ENCODE assay signal across 8 mouse cellular contexts in the genomic region with DNA sequence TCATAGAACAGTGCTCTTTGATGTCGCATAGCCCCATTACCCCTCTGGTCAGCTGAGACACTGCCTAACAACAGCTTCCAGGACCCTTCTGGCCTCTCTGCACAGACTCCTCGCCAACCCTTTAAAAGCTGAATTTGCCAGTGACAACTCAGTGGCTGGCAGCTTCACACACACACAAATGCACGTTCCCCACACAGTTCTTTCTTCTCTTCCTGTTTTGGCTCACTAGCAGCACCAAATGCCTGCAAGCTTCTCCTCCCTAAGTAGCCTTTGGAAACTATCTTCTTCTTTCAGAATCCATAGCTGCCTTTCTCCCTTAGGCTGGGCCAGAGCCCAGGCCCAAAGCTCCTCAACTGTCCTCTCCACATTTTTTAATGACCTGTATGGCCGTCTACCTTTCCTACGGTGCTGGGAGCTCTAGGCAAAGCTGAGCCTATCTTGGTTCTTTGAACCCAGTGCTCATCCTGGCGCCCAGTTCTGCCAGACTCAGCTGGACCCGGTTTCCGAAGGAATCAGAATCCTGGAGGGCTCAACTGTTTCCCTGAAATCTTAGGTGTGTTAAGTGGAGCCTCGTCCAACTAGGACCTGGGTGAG. TPM values are rescaled to one million over a fixed set of nuclear protein-coding genes. Genes with fewer than 3 reads are reported as not detected.
DNase-seq lines count a peak whose midpoint lies in the region; ATAC-seq and TF ChIP-seq lines count a peak whose summit lies in the region.

No protein-coding gene starts in this region.

- DNase-seq in ES-E14 (ENCODE audit: low read depth, low spot score) = no peak
- DNase-seq in midbrain, embryonic 11.5 days (ENCODE audit: low spot score, missing footprints) = peak; percentile 91
- no peak for DNase-seq in Muller cell, postnatal 12 days (ENCODE audit: inconsistent ontology term)
- no peak for DNase-seq in thymus, postnatal 0 days (ENCODE audit: low spot score)

- 5% methylated on average over 9 of the region's 9 CpGs for WGBS in intestine, embryonic 15.5 days
- 9% methylated on average over 9 of the region's 9 CpGs for WGBS in intestine, postnatal 0 days
- 5% methylated on average over 9 of the region's 9 CpGs for WGBS in forebrain, embryonic 13.5 days
- 6% methylated on average over 9 of the region's 9 CpGs for WGBS in midbrain, embryonic 11.5 days

- no peaks in the 10 kb centered on the region for H3K9me3 ChIP-seq in intestine, embryonic 15.5 days
- H3K9me3 ChIP-seq in intestine, postnatal 0 days (ENCODE audit: control insufficient read depth) = no peaks in the 10 kb centered on the region
- no peaks in the 10 kb centered on the region for H3K9me3 ChIP-seq in ES-E14 (ENCODE audit: control insufficient read depth, insufficient read depth, low read depth, low read length)
- H3K9me3 ChIP-seq in forebrain, embryonic 13.5 days (replicated peaks) = no peaks in the 10 kb centered on the region
- H3K9me3 ChIP-seq in midbrain, embryonic 11.5 days (ENCODE audit: control insufficient read depth, low read length) = no peaks in the 10 kb centered on the region

- no peak for ATAC-seq in intestine, embryonic 15.5 days
- ATAC-seq in intestine, postnatal 0 days = no peak
- no peak for ATAC-seq in forebrain, embryonic 13.5 days
- no peak for ATAC-seq in midbrain, embryonic 11.5 days (ENCODE audit: low FRiP score)
- no peak for ATAC-seq in megakaryocyte, adult 5-6 weeks (ENCODE audit: poor library complexity, severe bottlenecking)

- TF ChIP-seq CTCF in intestine, postnatal 0 days (IDR thresholded peaks at IDR 0.05; ENCODE audit: low read depth) = no peak

- no peaks in the 10 kb centered on the region for H3K36me3 ChIP-seq in intestine, embryonic 15.5 days
- no peaks in the 10 kb centered on the region for H3K36me3 ChIP-seq in intestine, postnatal 0 days (ENCODE audit: control insufficient read depth, insufficient read depth)
- no peaks in the 10 kb centered on the region for H3K36me3 ChIP-seq in ES-E14 (ENCODE audit: control insufficient read depth, insufficient read depth, low read length, poor library complexity, severe bottlenecking)
- no peaks in the 10 kb centered on the region for H3K36me3 ChIP-seq in forebrain, embryonic 13.5 days (ENCODE audit: poor library complexity, severe bottlenecking)
- H3K36me3 ChIP-seq in midbrain, embryonic 11.5 days (ENCODE audit: control insufficient read depth, insufficient read depth, low read length) = no peaks in the 10 kb centered on the region

- H3K27me3 ChIP-seq in intestine, embryonic 15.5 days (replicated peaks) = peaks cover 86% of the 10 kb centered on the region
- peaks cover 79% of the 10 kb centered on the region for H3K27me3 ChIP-seq in intestine, postnatal 0 days (replicated peaks; ENCODE audit: control insufficient read depth, insufficient read depth, low read length)
- peaks cover 83% of the 10 kb centered on the region for H3K27me3 ChIP-seq in forebrain, embryonic 13.5 days
- peaks cover 64% of the 10 kb centered on the region for H3K27me3 ChIP-seq in midbrain, embryonic 11.5 days (ENCODE audit: control insufficient read depth, insufficient read depth, low read length)

- H3K4me2 ChIP-seq in intestine, embryonic 15.5 days (replicated peaks) = peak overlapping the region; percentile 92
- no peak overlapping the region for H3K4me2 ChIP-seq in intestine, postnatal 0 days (replicated peaks; ENCODE audit: low read depth)
- peak overlapping the region; percentile 86 for H3K4me2 ChIP-seq in forebrain, embryonic 13.5 days
- peak overlapping the region; percentile 89 for H3K4me2 ChIP-seq in midbrain, embryonic 11.5 days

- H3K4me3 ChIP-seq in intestine, embryonic 15.5 days (replicated peaks) = 0 out of 2 replicates have a peak overlapping the region, but pooled peaks have one; percentile 52
- H3K4me3 ChIP-seq in intestine, postnatal 0 days (ENCODE audit: low read depth, low read length) = no peak overlapping the region; the same call in 1 of the 2 replicates
- H3K4me3 ChIP-seq in ES-E14 (ENCODE audit: insufficient read depth in 1 of 2, low read depth in 1 of 2, low read length in 2 of 2, poor library complexity in 1 of 2, severe bottlenecking in 1 of 2) = peak overlapping the region; percentile 67 to 79; a peak in 3 of 4 replicates
- peak overlapping the region; percentile 64 for H3K4me3 ChIP-seq in forebrain, embryonic 13.5 days
- H3K4me3 ChIP-seq in midbrain, embryonic 11.5 days (ENCODE audit: low read depth, low read length) = peak overlapping the region; percentile 64; the same call in 1 of the 2 replicates

- no peak overlapping the region for H3K27ac ChIP-seq in intestine, embryonic 15.5 days
- H3K27ac ChIP-seq in intestine, postnatal 0 days (ENCODE audit: low read depth, low read length) = no peak overlapping the region
- no peak overlapping the region for H3K27ac ChIP-seq in ES-E14 (ENCODE audit: insufficient read depth, low read depth, low read length, poor library complexity, severe bottlenecking)
- no peak overlapping the region for H3K27ac ChIP-seq in forebrain, embryonic 13.5 days
- no peak overlapping the region for H3K27ac ChIP-seq in midbrain, embryonic 11.5 days (ENCODE audit: low read depth, low read length)

- in situ Hi-C loops in ES-E14 (cut with MboI; ENCODE audit: low sequenced_read_pairs in 2 of 2, unreplicated experiment in 2 of 2) = no loop called here

- H3K4me1 ChIP-seq in intestine, embryonic 15.5 days (replicated peaks) = peaks cover 18% of the 10 kb centered on the region
- H3K4me1 ChIP-seq in intestine, postnatal 0 days (replicated peaks; ENCODE audit: control insufficient read depth, insufficient read depth, low read length) = no peaks in the 10 kb centered on the region
- H3K4me1 ChIP-seq in ES-E14 (ENCODE audit: control insufficient read depth in 2 of 2, insufficient read depth in 2 of 2, low read length in 2 of 2, poor library complexity in 1 of 2) = peaks cover 0 to 5% of the 10 kb centered on the region in 2 experiments; a peak in 1 of 4 replicates
- peaks cover 34% of the 10 kb centered on the region for H3K4me1 ChIP-seq in forebrain, embryonic 13.5 days
- peaks cover 18% of the 10 kb centered on the region for H3K4me1 ChIP-seq in midbrain, embryonic 11.5 days (ENCODE audit: control insufficient read depth, insufficient read depth, low read length)

- no peak overlapping the region for H3K9ac ChIP-seq in intestine, embryonic 15.5 days
- no peak overlapping the region for H3K9ac ChIP-seq in intestine, postnatal 0 days (ENCODE audit: low read depth, low read length)
- H3K9ac ChIP-seq in ES-E14 (ENCODE audit: insufficient read depth, low read depth, low read length, poor library complexity, severe bottlenecking) = peak overlapping the region; percentile 70; the same call in 1 of the 2 replicates
- H3K9ac ChIP-seq in forebrain, embryonic 13.5 days = 0 out of 2 replicates have a peak overlapping the region, but pooled peaks have one; percentile 74
- no peak overlapping the region for H3K9ac ChIP-seq in midbrain, embryonic 11.5 days (ENCODE audit: low read length)

TF ChIP-seq in ES-E14, 5 proteins besides CTCF, POLR2A, EP300 and RAD21:
- TF ChIP-seq ZNF384 (IDR thresholded peaks at IDR 0.05; ENCODE audit: low read depth, low read length) = no peak
- TF ChIP-seq HCFC1 (IDR thresholded peaks at IDR 0.05; ENCODE audit: borderline replicate concordance, insufficient read depth, low read length) = no peak
- TF ChIP-seq ZC3H11A (IDR thresholded peaks at IDR 0.05; ENCODE audit: borderline replicate concordance, low read depth, low read length) = no peak
- TF ChIP-seq CHD2 (IDR thresholded peaks at IDR 0.05; ENCODE audit: low read depth, low read length) = no peak
- no peak for TF ChIP-seq MAFK (IDR thresholded peaks at IDR 0.05; ENCODE audit: insufficient read depth, low read depth, low read length)

RNA-seq across cellular contexts. Expression of gene Grid1, which starts 1.4 kb away (rescaled TPM):
- polyA plus RNA-seq in intestine, embryonic 15.5 days (2015; fragmentation: Nextera tagmentation; extraction: Ambion mirVana) = 0.33 and 0.41 TPM in 2 replicates
- polyA plus RNA-seq in intestine, postnatal 0 days (2015; fragmentation: Nextera tagmentation; extraction: Ambion mirVana) = 0.12 TPM in 2 replicates
- total RNA-seq in ES-E14 (2012; rRNA removed) = 0.26 and 0.54 TPM in 2 replicates
- polyA plus RNA-seq in forebrain, embryonic 13.5 days (2015; fragmentation: Nextera tagmentation; extraction: Ambion mirVana) = 1.2 and 1.7 TPM in 2 replicates
- polyA plus RNA-seq in midbrain, embryonic 11.5 days (2014; fragmentation: Nextera tagmentation; extraction: Ambion mirVana) = 0.55 and 0.61 TPM in 2 replicates
- total RNA-seq in megakaryocyte, adult 5-6 weeks (2015) = not detected in 2 replicates
- not detected in 2 replicates for total RNA-seq in megakaryocyte, adult 5-6 weeks (2017)
- polyA plus RNA-seq in thymus, postnatal 0 days (2015; fragmentation: Nextera tagmentation; extraction: Ambion mirVana) = 0.05 and 0.08 TPM in 2 replicates

Comparison
In these comparisons a context has a peak if more than half of its experiments do, and no peak if none do; other contexts are left out.
1. H3K9ac ChIP-seq: peak in ES-E14 (single experiment) and forebrain, embryonic 13.5 days (single experiment); none in intestine, embryonic 15.5 days (single experiment), intestine, postnatal 0 days (single experiment) and midbrain, embryonic 11.5 days (single experiment).